Mouse (Mus musculus) intestine, embryonic 16.5 days (tissue): ENCODE data around the gene Zfp788. TPM values are rescaled to one million over a fixed set of nuclear protein-coding genes. Genes with fewer than 3 reads are reported as not detected.
"Not testable (repeated sequence)": the region's sequence is repeated elsewhere in the genome, so short reads cannot be mapped to it uniquely, and the experiment has no call there.

Experiments
- ATAC-seq: fragments of 200-750 bp; cut with Nextera tagmentation; 2 replicates; pipeline ENCODE4 v1.8.0; 2017; ENCODE audit warnings: moderate TSS enrichment, moderate library complexity
- H3K27ac ChIP-seq: fragments of 300-500 bp; sonication (generic); 2 replicates; pipeline ENCODE4 v1.5.1; 2014; ENCODE audit warnings: mild to moderate bottlenecking, low read length
- H3K27me3 ChIP-seq: fragments of 300-500 bp; sonication (generic); replicated peaks from 2 replicates; pipeline ENCODE4 v1.6.1; 2014; ENCODE audit warnings: low read length, control low read depth, mixed read lengths; ENCODE audit not compliant: control insufficient read depth, insufficient read depth
- H3K36me3 ChIP-seq: fragments of 300-500 bp; sonication (generic); 2 replicates; pipeline ENCODE4 v1.6.1; 2014; ENCODE audit warnings: low read length, control low read depth; ENCODE audit not compliant: control insufficient read depth, insufficient read depth
- H3K4me1 ChIP-seq: fragments of 300-500 bp; sonication (generic); 2 replicates; pipeline ENCODE4 v1.6.1; 2014; ENCODE audit warnings: low read length, control low read depth, mixed read lengths; ENCODE audit not compliant: control insufficient read depth, insufficient read depth
- H3K4me2 ChIP-seq: fragments of 300-500 bp; sonication (generic); 2 replicates; pipeline ENCODE4 v1.6.1; 2014; ENCODE audit warnings: low read depth, low read length, control low read depth
- H3K4me3 ChIP-seq: fragments of 300-500 bp; sonication (generic); 2 replicates; pipeline ENCODE4 v1.5.1; 2014; ENCODE audit warnings: mild to moderate bottlenecking, low read length
- H3K9ac ChIP-seq: fragments of 300-500 bp; sonication (generic); 2 replicates; pipeline ENCODE4 v1.6.1; 2014; ENCODE audit warnings: low read depth, low read length
- H3K9me3 ChIP-seq: fragments of 300-500 bp; sonication (generic); 2 replicates; pipeline ENCODE4 v1.6.1; 2016; ENCODE audit warnings: low read length, control low read depth; ENCODE audit not compliant: control insufficient read depth
- WGBS: fragments of 180-500 bp; shearing (Covaris S2); extraction: QIAGEN DNeasy Blood & Tissue Kit; methylation state at CpG from one replicate; pipeline ENCODE4 v1.1.7; 2014; 5-methylcytosine and 5-hydroxymethylcytosine counted together
- polyA plus RNA-seq: library from polyadenylated mRNA; unstranded; fragments of >200 nt; fragmentation: Nextera tagmentation; extraction: Ambion mirVana; gene quantifications from 2 replicates; pipeline ENCODE4 v1.2.1, GENCODE M21; 2015

Zfp788 gene
- 6.4 and 7.3 TPM in 2 replicates for polyA plus RNA-seq

- H3K4me3 ChIP-seq: peak within 1 kb of the TSS; percentile 70
- H3K27ac ChIP-seq: peak within 1 kb of the TSS; percentile 94
- WGBS: 2% methylated on average over 27 of the region's 27 CpGs
- peak within 1 kb of the TSS; percentile 89 for H3K4me2 ChIP-seq
- no peaks in the 10 kb centered on the region for H3K27me3 ChIP-seq
- no peaks in the 10 kb centered on the region for H3K4me1 ChIP-seq
- peak within 1 kb of the TSS; percentile 79 for H3K9ac ChIP-seq
- peaks cover 14% of the 10 kb centered on the region for H3K36me3 ChIP-seq
- ATAC-seq: peak; percentile 99
- H3K9me3 ChIP-seq: no peaks in the 10 kb centered on the region; the same call in 1 of the 2 replicates
Measured at GRCm38 (mm10) chr7:41632409-41633220, at the start of gene Zfp788. TSS of gene Zfp788 (plus strand) at chr7:41633203.

GRCm38 (mm10) chr7:41587831-41588230, 45.2 kb upstream of the Zfp788 start:
- not testable (repeated sequence) for H3K9ac ChIP-seq, H3K4me2 ChIP-seq, H3K4me3 ChIP-seq, H3K27ac ChIP-seq, H3K9me3 ChIP-seq, H3K4me1 ChIP-seq, ATAC-seq, H3K36me3 ChIP-seq, H3K27me3 ChIP-seq

GRCm38 (mm10) chr7:41598615-41599014, 34.4 kb upstream of the Zfp788 start:
- WGBS: 46% methylated on average over 5 of the region's 5 CpGs
- H3K4me3 ChIP-seq: peak overlapping the region; percentile 67
- H3K36me3 ChIP-seq: no peaks in the 10 kb centered on the region
- no peaks in the 10 kb centered on the region for H3K9me3 ChIP-seq
- H3K4me2 ChIP-seq: peak overlapping the region; percentile 50
- no peaks in the 10 kb centered on the region for H3K27me3 ChIP-seq
- H3K27ac ChIP-seq: no peak overlapping the region
- ATAC-seq: peak; percentile 15
- H3K4me1 ChIP-seq: 0 out of 2 replicates have a peak, but pooled peaks cover 3% of the 10 kb centered on the region
- H3K9ac ChIP-seq: peak overlapping the region; percentile 74

GRCm38 (mm10) chr7:41599034-41599813, 33.8 kb upstream of the Zfp788 start, which contains the start of gene 2610021A01Rik:
TSS of gene 2610021A01Rik (plus strand) at chr7:41599230.
- Histone ChIP-seq H3K4me3 (peak within 1 kb of the TSS; percentile 67), H3K27ac (peak within 1 kb of the TSS; percentile 49; the same call in 1 of the 2 replicates), H3K4me1 (0 out of 2 replicates have a peak, but pooled peaks cover 3% of the 10 kb centered on the region), H3K27me3 (no peaks in the 10 kb centered on the region), H3K36me3 (no peaks in the 10 kb centered on the region), H3K4me2 (peak within 1 kb of the TSS; percentile 73), H3K9ac (peak within 1 kb of the TSS; percentile 74), H3K9me3 (no peaks in the 10 kb centered on the region)
- ATAC-seq: peak; percentile 99
- under 1% methylated on average over 41 of the region's 41 CpGs for WGBS

GRCm38 (mm10) chr7:41599932-41600548, 33.0 kb upstream of the Zfp788 start:
- H3K27ac ChIP-seq: 0 out of 2 replicates have a peak overlapping the region, but pooled peaks have one; percentile 49
- 17% methylated on average over 3 of the region's 3 CpGs for WGBS
- ATAC-seq: peak; percentile 45; the same call in 1 of the 2 replicates

GRCm38 (mm10) chr7:41611654-41612053, 21.3 kb upstream of the Zfp788 start:
- Histone ChIP-seq H3K27me3 (no peaks in the 10 kb centered on the region), H3K9ac (no peak overlapping the region), H3K27ac (no peak overlapping the region), H3K4me1 (no peaks in the 10 kb centered on the region), H3K4me3 (no peak overlapping the region), H3K36me3 (peaks cover 3% of the 10 kb centered on the region; the same call in 1 of the 2 replicates), H3K9me3 (no peaks in the 10 kb centered on the region), H3K4me2 (no peak overlapping the region)
- 84% methylated on average over 3 of the region's 3 CpGs for WGBS
- no peak for ATAC-seq

More at GRCm38 (mm10) chr7:41599932-41600548, 33.0 kb upstream of the Zfp788 start:
- Histone ChIP-seq H3K9me3 (no peaks in the 10 kb centered on the region), H3K36me3 (no peaks in the 10 kb centered on the region), H3K27me3 (no peaks in the 10 kb centered on the region), H3K4me2 (peak overlapping the region; percentile 73), H3K9ac (peak overlapping the region; percentile 74), H3K4me1 (0 out of 2 replicates have a peak, but pooled peaks cover 3% of the 10 kb centered on the region), H3K4me3 (peak overlapping the region; percentile 67)

GRCm38 (mm10) chr7:41616241-41616640, 16.8 kb upstream of the Zfp788 start:
- H3K27ac ChIP-seq, H3K4me2 ChIP-seq, H3K4me1 ChIP-seq, H3K4me3 ChIP-seq, H3K36me3 ChIP-seq, H3K27me3 ChIP-seq, H3K9ac ChIP-seq, H3K9me3 ChIP-seq: not testable (repeated sequence)
- ATAC-seq: peak; percentile 55; the same call in 1 of the 2 replicates
- WGBS: 81% methylated on average over 1 of the region's 1 CpGs

- Histone ChIP-seq H3K9me3 (no peaks in the 10 kb centered on the region; the same call in 1 of the 2 replicates), H3K36me3 (peaks cover 14% of the 10 kb centered on the region), H3K4me3 (peak overlapping the region; percentile 70), H3K9ac (peak overlapping the region; percentile 79), H3K27ac (peak overlapping the region; percentile 94), H3K4me2 (peak overlapping the region; percentile 89), H3K4me1 (no peaks in the 10 kb centered on the region), H3K27me3 (no peaks in the 10 kb centered on the region)
- WGBS: under 1% methylated on average over 25 of the region's 26 CpGs
- ATAC-seq: peak; percentile 99
Measured at GRCm38 (mm10) chr7:41633221-41633984, 400 bp downstream of the Zfp788 start.
